Mouse (Mus musculus) midbrain, embryonic 16.5 days (tissue): Measurements from ENCODE around the gene Fbxo36. TPM values are rescaled to one million over a fixed set of nuclear protein-coding genes. Genes with fewer than 3 reads are reported as not detected.
A peak's percentile ranks its signal among the peaks of the same experiment; 100 is the strongest.

Experiments used
- ATAC-seq: fragments of 200-750 bp; cut with Nextera tagmentation; 2 replicates; pipeline ENCODE4 v1.8.0; 2017; ENCODE audit warnings: moderate TSS enrichment
- H3K27ac ChIP-seq: fragments of 300-500 bp; sonication (generic); 2 replicates; pipeline ENCODE4 v1.5.1; 2014; ENCODE audit warnings: mild to moderate bottlenecking, low read length, mixed read lengths
- H3K27me3 ChIP-seq: fragments of 300-500 bp; sonication (generic); 2 replicates; pipeline ENCODE4 v1.6.1; 2014; ENCODE audit warnings: low read depth, low read length, mixed read lengths; ENCODE audit not compliant: control insufficient read depth, insufficient read depth
- H3K36me3 ChIP-seq: fragments of 300-500 bp; sonication (generic); 2 replicates; pipeline ENCODE4 v1.6.1; 2014; ENCODE audit warnings: mild to moderate bottlenecking, low read length, moderate library complexity, mixed read lengths; ENCODE audit not compliant: control insufficient read depth, insufficient read depth
- H3K4me1 ChIP-seq: fragments of 300-500 bp; sonication (generic); 2 replicates; pipeline ENCODE4 v1.6.1; 2014; ENCODE audit warnings: mild to moderate bottlenecking, low read length, mixed read lengths; ENCODE audit not compliant: control insufficient read depth, insufficient read depth
- H3K4me2 ChIP-seq: fragments of 300-500 bp; sonication (generic); 2 replicates; pipeline ENCODE4 v1.6.1; 2014; ENCODE audit warnings: mild to moderate bottlenecking, low read length, mixed read lengths
- H3K4me3 ChIP-seq: fragments of 300-500 bp; sonication (generic); 2 replicates; pipeline ENCODE4 v1.5.1; 2014; ENCODE audit warnings: low read depth, mild to moderate bottlenecking, low read length, moderate library complexity, mixed read lengths
- H3K9ac ChIP-seq: fragments of 300-500 bp; sonication (generic); 2 replicates; pipeline ENCODE4 v1.6.1; 2014; ENCODE audit warnings: low read depth, low read length, mixed read lengths
- H3K9me3 ChIP-seq: fragments of 300-500 bp; sonication (generic); replicated peaks from 2 replicates; pipeline ENCODE4 v1.6.1; 2014; ENCODE audit warnings: mild to moderate bottlenecking, low read length, mixed read lengths; ENCODE audit not compliant: control insufficient read depth, poor library complexity, severe bottlenecking
- WGBS: fragments of 180-500 bp; shearing (Covaris S2); extraction: QIAGEN DNeasy Blood & Tissue Kit; methylation state at CpG from one replicate; pipeline ENCODE4 v1.1.7; 2014; 5-methylcytosine and 5-hydroxymethylcytosine counted together
- polyA plus RNA-seq: library from polyadenylated mRNA; unstranded; fragments of >200 nt; fragmentation: Nextera tagmentation; extraction: Ambion mirVana; gene quantifications from 2 replicates; pipeline ENCODE4 v1.2.1, GENCODE M21; 2015

Gene Fbxo36
- polyA plus RNA-seq, 1 experiment from 2014 or later: 6.6 TPM

DNA sequence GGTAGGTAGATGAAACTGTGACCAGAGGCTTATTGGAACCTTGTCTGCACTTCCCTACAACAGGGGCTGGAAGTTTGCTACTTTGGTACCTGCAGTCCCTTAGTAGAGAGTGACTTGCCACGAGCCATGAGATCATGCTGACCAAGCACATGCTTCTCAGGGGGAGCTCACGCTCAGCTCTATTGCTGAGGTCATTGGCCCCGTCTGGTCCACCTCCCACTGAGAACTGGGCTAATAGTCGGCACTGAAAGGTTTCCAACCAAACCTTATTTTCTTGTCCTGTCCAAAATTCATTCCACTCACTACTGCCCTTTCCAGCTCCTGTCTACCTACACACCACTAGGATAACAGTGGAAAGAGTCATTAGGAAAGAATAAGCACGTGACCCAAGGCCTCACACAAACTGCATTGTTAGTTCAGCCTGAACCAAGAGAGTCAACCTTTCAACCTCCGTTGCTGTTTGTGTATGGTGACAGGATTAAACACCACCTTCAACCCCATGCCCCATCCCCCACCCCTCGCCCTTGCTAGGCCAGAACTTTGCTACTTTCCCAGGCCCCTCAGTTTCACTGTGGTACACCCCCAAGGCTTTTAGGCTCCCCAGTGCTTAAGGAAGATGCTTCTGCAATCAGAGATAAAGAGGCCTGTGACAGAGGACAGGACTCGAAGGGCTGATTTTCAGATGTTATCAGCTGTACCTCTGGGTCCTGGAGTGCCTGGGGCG lies 12.0 kb downstream of the Fbxo36 start:
- Histone ChIP-seq H3K36me3 (no peaks in the 10 kb centered on the region), H3K4me1 (no peaks in the 10 kb centered on the region), H3K9ac (no peak overlapping the region), H3K27ac (peak overlapping the region; percentile 13; the same call in 1 of the 2 replicates), H3K4me3 (no peak overlapping the region), H3K4me2 (no peak overlapping the region), H3K27me3 (no peaks in the 10 kb centered on the region), H3K9me3 (no peaks in the 10 kb centered on the region)
- no peak for ATAC-seq
- WGBS: 29% methylated on average over 9 of the region's 9 CpGs

DNA sequence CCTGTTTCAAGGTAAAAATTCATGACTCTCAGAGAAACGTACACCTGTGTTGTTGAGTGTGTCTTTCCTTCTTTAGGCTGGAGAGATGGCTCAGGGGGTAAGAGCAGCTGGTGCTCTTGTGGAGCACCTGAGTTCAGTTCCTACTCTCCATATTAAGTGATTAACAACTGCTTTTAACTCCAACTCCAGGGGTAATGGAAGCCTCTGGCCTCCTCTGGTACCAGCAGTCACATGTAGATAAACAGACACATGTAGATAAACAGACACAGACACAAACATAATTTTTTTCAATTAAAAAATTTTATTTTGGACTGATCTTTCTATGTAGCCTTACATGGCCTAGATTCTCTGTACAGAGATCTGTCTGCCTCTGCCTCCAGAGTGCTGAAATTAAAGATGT lies 14.1 kb downstream of the Fbxo36 start:
- H3K4me2 ChIP-seq: no peak overlapping the region
- H3K36me3 ChIP-seq: no peaks in the 10 kb centered on the region
- no peak overlapping the region for H3K4me3 ChIP-seq
- H3K9me3 ChIP-seq: no peaks in the 10 kb centered on the region
- no peaks in the 10 kb centered on the region for H3K4me1 ChIP-seq
- no peak overlapping the region for H3K27ac ChIP-seq
- no peaks in the 10 kb centered on the region for H3K27me3 ChIP-seq
- H3K9ac ChIP-seq: no peak overlapping the region
- 83% methylated on average over 1 of the region's 1 CpGs for WGBS
- no peak for ATAC-seq

DNA sequence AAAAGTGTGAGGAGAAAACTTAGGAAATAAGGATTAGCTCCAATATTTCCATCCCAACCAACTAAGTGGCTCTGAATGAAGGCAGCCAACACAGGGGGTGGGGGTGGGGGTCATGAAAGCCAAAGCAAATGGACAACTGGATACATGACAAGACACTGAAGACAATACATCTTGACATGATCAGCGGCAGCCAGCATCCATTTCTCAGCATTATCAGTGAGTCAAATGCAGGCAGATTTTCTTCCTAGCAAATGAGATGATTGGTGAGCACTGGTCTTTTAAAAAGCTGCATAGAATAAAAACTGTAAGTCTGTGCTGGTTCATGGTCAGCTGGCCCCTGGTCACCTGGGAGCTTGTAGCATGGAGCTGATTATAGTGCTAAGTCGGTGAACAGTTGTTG lies 15.3 kb downstream of the Fbxo36 start:
- Histone ChIP-seq H3K4me1 (no peaks in the 10 kb centered on the region), H3K9me3 (no peaks in the 10 kb centered on the region), H3K9ac (no peak overlapping the region), H3K36me3 (no peaks in the 10 kb centered on the region), H3K4me3 (no peak overlapping the region), H3K4me2 (no peak overlapping the region), H3K27me3 (no peaks in the 10 kb centered on the region), H3K27ac (no peak overlapping the region)
- WGBS: 81% methylated on average over 2 of the region's 2 CpGs
- no peak for ATAC-seq

DNA sequence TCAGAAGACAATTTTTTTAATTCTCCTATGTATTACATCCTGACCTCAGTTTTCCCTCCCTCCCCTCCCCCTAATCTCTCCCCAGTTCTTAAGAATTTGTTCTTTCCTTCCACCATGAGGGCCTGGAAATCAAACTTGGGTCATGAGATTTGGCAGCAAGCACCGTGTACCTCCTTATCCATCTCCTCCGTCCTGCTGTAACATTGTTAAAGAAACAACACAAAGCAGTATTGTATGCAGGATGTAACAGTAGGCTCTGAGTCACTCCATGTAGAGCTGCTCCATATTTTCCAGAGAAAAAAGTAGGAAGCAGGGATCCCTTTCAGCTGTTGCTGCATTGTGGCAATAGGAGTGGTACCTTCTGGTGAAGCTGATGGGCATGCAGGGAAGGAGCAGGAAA lies 16.1 kb downstream of the Fbxo36 start:
- Histone ChIP-seq H3K4me2 (no peak overlapping the region), H3K27ac (no peak overlapping the region), H3K4me3 (no peak overlapping the region), H3K27me3 (no peaks in the 10 kb centered on the region), H3K4me1 (no peaks in the 10 kb centered on the region), H3K9ac (no peak overlapping the region), H3K36me3 (no peaks in the 10 kb centered on the region), H3K9me3 (no peaks in the 10 kb centered on the region)
- WGBS: 75% methylated on average over 2 of the region's 2 CpGs
- no peak for ATAC-seq

DNA sequence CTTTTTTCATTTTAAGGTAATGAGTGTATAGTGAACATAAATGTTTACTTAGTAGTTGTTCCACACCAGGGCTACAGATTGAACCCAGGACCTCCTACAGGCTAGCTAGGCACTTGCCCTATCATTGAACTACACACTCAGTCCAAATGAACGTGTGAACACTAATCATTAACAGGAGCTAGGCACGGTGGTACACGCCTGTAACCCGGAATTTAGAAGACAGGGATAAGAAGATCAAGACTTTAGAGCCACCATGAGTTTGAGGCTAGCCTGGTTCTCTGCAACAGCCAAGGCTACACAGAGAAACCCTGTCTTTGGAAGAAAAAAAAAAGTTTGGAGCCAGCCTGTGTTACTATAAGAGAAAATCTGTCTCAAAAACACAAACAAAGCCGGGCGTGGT lies 20.0 kb downstream of the Fbxo36 start:
- H3K27ac ChIP-seq: no peak overlapping the region
- H3K4me2 ChIP-seq: no peak overlapping the region
- no peak overlapping the region for H3K4me3 ChIP-seq
- no peak overlapping the region for H3K9ac ChIP-seq
- H3K36me3 ChIP-seq: no peaks in the 10 kb centered on the region
- H3K9me3 ChIP-seq: no peaks in the 10 kb centered on the region
- H3K4me1 ChIP-seq: no peaks in the 10 kb centered on the region
- WGBS: 97% methylated on average over 6 of the region's 6 CpGs
- ATAC-seq: no peak
- H3K27me3 ChIP-seq: no peaks in the 10 kb centered on the region

DNA sequence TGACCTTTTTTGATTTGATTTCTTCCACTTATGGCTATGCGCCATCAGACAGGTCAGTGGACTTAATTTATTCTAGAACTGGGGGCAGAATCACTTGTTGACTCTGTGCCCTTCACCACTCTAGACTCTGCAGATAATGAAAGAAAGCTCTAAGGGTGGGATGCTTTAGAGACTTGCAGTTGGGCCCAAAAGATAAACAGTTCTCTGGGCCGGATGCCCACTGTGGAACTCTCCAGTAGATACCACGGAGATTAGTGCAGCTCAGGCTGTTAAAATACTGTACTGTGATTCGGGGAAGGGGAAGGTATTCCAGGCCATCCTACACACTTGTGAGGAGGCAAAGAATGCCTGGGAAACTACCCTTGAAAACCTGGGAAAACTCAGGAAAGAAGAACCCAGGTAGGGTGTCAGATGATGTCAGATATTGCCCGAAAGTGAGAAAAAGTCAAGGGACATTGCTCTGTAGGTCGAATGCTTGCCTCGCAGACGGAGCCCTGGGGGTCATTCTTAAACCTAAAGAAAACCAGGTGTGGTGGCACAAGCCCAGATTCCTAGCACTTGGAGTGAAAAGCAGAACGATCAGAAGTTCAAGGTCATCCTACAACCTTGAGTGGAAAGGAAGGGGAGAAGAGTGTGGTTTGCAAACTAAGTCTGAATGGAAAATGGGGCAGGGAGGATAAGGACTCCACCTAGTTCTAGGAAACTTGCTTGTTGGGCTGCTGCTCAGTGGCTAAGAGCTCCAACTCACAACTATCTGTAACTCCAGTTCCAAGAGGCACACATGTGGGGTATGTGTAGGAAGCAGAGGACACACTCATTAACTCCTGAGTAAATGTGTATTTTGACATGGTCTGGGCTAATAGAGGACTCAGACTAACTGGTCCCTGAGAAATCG lies 21.0 kb downstream of the Fbxo36 start:
- no peaks in the 10 kb centered on the region for H3K9me3 ChIP-seq
- no peaks in the 10 kb centered on the region for H3K36me3 ChIP-seq
- no peak overlapping the region for H3K9ac ChIP-seq
- H3K27me3 ChIP-seq: no peaks in the 10 kb centered on the region
- ATAC-seq: no peak
- H3K27ac ChIP-seq: no peak overlapping the region
- WGBS: 89% methylated on average over 10 of the region's 10 CpGs
- no peak overlapping the region for H3K4me3 ChIP-seq
- no peaks in the 10 kb centered on the region for H3K4me1 ChIP-seq
- H3K4me2 ChIP-seq: no peak overlapping the region

DNA sequence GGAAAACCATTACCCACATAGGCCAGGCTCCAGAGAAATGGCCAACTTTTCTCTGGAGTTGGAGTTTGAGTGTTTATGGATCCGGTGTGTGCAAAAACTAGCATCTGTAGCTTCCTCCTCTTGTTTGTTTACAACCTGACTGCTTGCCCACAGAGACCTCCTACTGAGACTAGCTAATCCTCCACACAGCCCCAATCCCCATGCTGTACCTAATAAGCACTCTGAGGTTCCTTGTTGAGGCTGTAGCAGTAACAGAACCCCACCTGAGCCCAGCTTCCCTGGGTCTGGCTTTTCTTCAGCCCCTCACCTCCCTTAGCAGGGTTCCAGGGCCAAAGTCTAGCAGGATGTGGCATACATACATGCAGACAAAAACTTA lies 21.6 kb downstream of the Fbxo36 start:
- no peaks in the 10 kb centered on the region for H3K36me3 ChIP-seq
- H3K4me3 ChIP-seq: no peak overlapping the region
- no peak overlapping the region for H3K27ac ChIP-seq
- no peaks in the 10 kb centered on the region for H3K4me1 ChIP-seq
- H3K4me2 ChIP-seq: no peak overlapping the region
- H3K9me3 ChIP-seq: no peaks in the 10 kb centered on the region
- no peak overlapping the region for H3K9ac ChIP-seq
- WGBS: 67% methylated on average over 1 of the region's 1 CpGs
- H3K27me3 ChIP-seq: no peaks in the 10 kb centered on the region
- ATAC-seq: no peak

DNA sequence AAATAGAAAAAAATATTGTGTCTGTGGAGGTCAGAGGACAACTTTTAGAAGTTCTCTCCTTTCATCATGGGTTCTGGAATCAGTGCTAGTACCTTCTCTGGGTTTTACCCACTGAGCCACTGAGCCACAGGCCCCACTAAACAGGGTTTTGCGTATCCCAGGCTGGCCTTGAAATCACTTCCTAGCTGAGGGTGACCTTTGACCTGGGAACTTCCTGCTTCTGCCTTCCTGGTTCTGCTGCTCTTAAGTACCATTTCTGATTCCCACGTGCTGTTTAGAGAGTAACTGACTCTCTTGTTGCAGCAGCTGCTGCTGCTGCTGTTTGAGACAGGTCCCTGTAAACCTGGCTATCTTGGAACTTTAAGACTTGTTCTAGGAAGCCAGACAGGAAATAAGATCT lies 25.0 kb downstream of the Fbxo36 start:
- WGBS: 76% methylated on average over 2 of the region's 2 CpGs
- no peak overlapping the region for H3K27ac ChIP-seq
- ATAC-seq: no peak
- no peaks in the 10 kb centered on the region for H3K9me3 ChIP-seq
- no peak overlapping the region for H3K4me2 ChIP-seq
- no peaks in the 10 kb centered on the region for H3K4me1 ChIP-seq
- no peak overlapping the region for H3K4me3 ChIP-seq
- no peak overlapping the region for H3K9ac ChIP-seq
- no peaks in the 10 kb centered on the region for H3K27me3 ChIP-seq
- H3K36me3 ChIP-seq: no peaks in the 10 kb centered on the region

DNA sequence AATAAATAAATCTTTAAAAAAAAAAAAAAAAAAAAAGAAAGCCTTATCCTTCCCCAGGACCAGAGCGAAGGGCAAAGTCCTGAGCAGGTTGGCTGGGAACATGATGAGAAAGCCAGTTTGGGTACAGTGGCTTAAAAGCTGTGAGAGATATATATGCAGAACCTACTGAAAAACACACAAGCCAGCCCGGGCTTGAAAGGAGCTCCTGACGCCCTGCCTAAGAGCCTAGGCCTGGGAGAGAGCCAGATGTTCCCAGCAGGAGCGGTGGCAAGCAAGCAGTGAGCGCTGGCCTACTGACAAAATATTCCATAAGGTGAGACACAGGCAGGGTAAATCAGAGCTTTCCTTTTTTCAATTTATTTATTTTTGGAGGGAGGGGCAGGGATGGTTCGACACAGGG lies 26.6 kb downstream of the Fbxo36 start:
- H3K27ac ChIP-seq: no peak overlapping the region
- H3K4me2 ChIP-seq: no peak overlapping the region
- H3K4me3 ChIP-seq: no peak overlapping the region
- WGBS: 94% methylated on average over 6 of the region's 6 CpGs
- no peak overlapping the region for H3K9ac ChIP-seq
- no peaks in the 10 kb centered on the region for H3K4me1 ChIP-seq
- no peaks in the 10 kb centered on the region for H3K36me3 ChIP-seq
- no peak for ATAC-seq
- no peaks in the 10 kb centered on the region for H3K27me3 ChIP-seq
- no peaks in the 10 kb centered on the region for H3K9me3 ChIP-seq
